Mouse (Mus musculus): ENCODE data around the gene Ddhd1.

The Ddhd1 gene

GRCm38 (mm10) chr14:45657641-45658611 is at the start of gene Ddhd1:
Ddhd1 (minus strand) TSS chr14:45658143.
- in situ Hi-C loops (cut with MboI, MseI) = loop anchor here (10.0 kb wide), 1 partner anchor 1117 kb away; no protein-coding TSS in a partner anchor

- in situ Hi-C loops (cut with MboI, MseI) = no loop called here
These were observed 49.4 kb upstream of the Ddhd1 start for GRCm38 (mm10) chr14:45707176-45707910.

- in situ Hi-C loops (cut with MboI, MseI) = no loop called here
These were observed 42.2 kb upstream of the Ddhd1 start for GRCm38 (mm10) chr14:45700031-45700572.

- in situ Hi-C loops (cut with MboI, MseI) = loop anchor here (10.0 kb wide), 1 partner anchor 274 kb away; no protein-coding TSS in a partner anchor
These were observed 40.9 kb upstream of the Ddhd1 start for GRCm38 (mm10) chr14:45698867-45699266.

- in situ Hi-C loops (cut with MboI, MseI) = loop anchor here (10.0 kb wide), 1 partner anchor 271 kb away; no protein-coding TSS in a partner anchor
These were observed 38.2 kb upstream of the Ddhd1 start for GRCm38 (mm10) chr14:45696098-45696497.

- in situ Hi-C loops (cut with MboI, MseI) = loop anchor here (5.0 to 10.0 kb wide), 2 partner anchors 132 to 269 kb away; no protein-coding TSS in a partner anchor
These were observed 35.9 kb upstream of the Ddhd1 start for GRCm38 (mm10) chr14:45693891-45694290.

GRCm38 (mm10) chr14:45690520-45691246 is 32.7 kb upstream of the Ddhd1 start:
- in situ Hi-C loops (cut with MboI, MseI) = loop anchor here (5.0 to 10.0 kb wide), 2 partner anchors 128 to 266 kb away; no protein-coding TSS in a partner anchor

- in situ Hi-C loops (cut with MboI, MseI) = no loop called here
These were observed 27.4 kb upstream of the Ddhd1 start for GRCm38 (mm10) chr14:45685313-45685712.

- in situ Hi-C loops (cut with MboI, MseI) = no loop called here
These were observed 18.8 kb upstream of the Ddhd1 start for GRCm38 (mm10) chr14:45676722-45677121.

GRCm38 (mm10) chr14:45668325-45668724 is 10.4 kb upstream of the Ddhd1 start:
- in situ Hi-C loops (cut with MboI, MseI) = no loop called here

- in situ Hi-C loops (cut with MboI, MseI) = no loop called here
These were observed 9.3 kb upstream of the Ddhd1 start for GRCm38 (mm10) chr14:45667231-45667630.

GRCm38 (mm10) chr14:45661575-45661974 is 3.6 kb upstream of the Ddhd1 start:
- in situ Hi-C loops (cut with MboI, MseI) = no loop called here

GRCm38 (mm10) chr14:45660315-45660714 is 2.4 kb upstream of the Ddhd1 start:
- in situ Hi-C loops (cut with MboI, MseI) = no loop called here

GRCm38 (mm10) chr14:45656831-45657640 is 907 bp downstream of the Ddhd1 start:
- in situ Hi-C loops (cut with MboI, MseI) = loop anchor here (10.0 kb wide), 1 partner anchor 1118 kb away; no protein-coding TSS in a partner anchor

- in situ Hi-C loops (cut with MboI, MseI) = loop anchor here (10.0 kb wide), 1 partner anchor 1120 kb away; no protein-coding TSS in a partner anchor
These were observed 3.0 kb downstream of the Ddhd1 start for GRCm38 (mm10) chr14:45654876-45655416.

- in situ Hi-C loops (cut with MboI, MseI) = loop anchor here (10.0 kb wide), 1 partner anchor 1121 kb away; no protein-coding TSS in a partner anchor
These were observed 4.2 kb downstream of the Ddhd1 start for GRCm38 (mm10) chr14:45653756-45654155.

GRCm38 (mm10) chr14:45648999-45649818 is 8.7 kb downstream of the Ddhd1 start:
- in situ Hi-C loops (cut with MboI, MseI) = no loop called here

GRCm38 (mm10) chr14:45648144-45648543 is 9.8 kb downstream of the Ddhd1 start:
- in situ Hi-C loops (cut with MboI, MseI) = no loop called here

- in situ Hi-C loops (cut with MboI, MseI) = no loop called here
These were observed 10.3 kb downstream of the Ddhd1 start for GRCm38 (mm10) chr14:45647632-45648031.

Measured in T-helper 1 cell (primary cell).